Mouse (Mus musculus) myocyte (in vitro differentiated cells): ENCODE data around the gene Kifc3.

Experiments
- POLR2A ChIP-seq: IDR thresholded peaks from one replicate; pipeline ENCODE4 v1.6.1; 2011; ENCODE audit warnings: low read depth, mild to moderate bottlenecking, control low read depth, moderate library complexity; ENCODE audit not compliant: insufficient read length
- REST ChIP-seq: IDR thresholded peaks from one replicate; pipeline ENCODE4 v1.6.1; 2011; ENCODE audit warnings: mild to moderate bottlenecking, control low read depth, moderate library complexity; ENCODE audit not compliant: insufficient read depth, insufficient read length

DNA sequence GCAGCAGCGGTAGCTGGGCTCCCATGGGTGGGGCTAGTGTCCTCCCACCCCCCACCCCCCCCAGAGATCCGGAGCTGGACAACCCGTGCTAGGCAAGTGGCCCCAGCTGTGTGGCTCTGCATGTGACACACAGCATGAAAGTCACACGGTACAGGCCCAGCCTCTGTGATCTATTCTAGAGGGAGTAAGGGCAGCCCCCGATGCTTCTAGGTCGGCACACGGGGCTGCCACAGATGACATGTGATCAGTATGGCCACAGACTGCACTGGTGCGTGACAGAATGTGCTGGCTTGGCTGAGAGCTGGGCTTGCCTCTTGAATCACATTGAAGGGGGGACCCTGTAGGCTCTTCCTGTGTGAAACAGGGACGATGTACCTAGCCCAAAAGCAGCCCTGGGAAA is 75.0 kb downstream of the Kifc3 start:
- TF ChIP-seq POLR2A (no peak), REST (no peak)
